Mouse (Mus musculus): ENCODE results near the gene Tead3. TPM values are rescaled to one million over a fixed set of nuclear protein-coding genes. Genes with fewer than 3 reads are reported as not detected.

Gene Tead3
- polyA plus RNA-seq (2015; fragmentation: Nextera tagmentation; extraction: Ambion mirVana), result 14.9 and 15.4 TPM in 2 replicates

DNA sequence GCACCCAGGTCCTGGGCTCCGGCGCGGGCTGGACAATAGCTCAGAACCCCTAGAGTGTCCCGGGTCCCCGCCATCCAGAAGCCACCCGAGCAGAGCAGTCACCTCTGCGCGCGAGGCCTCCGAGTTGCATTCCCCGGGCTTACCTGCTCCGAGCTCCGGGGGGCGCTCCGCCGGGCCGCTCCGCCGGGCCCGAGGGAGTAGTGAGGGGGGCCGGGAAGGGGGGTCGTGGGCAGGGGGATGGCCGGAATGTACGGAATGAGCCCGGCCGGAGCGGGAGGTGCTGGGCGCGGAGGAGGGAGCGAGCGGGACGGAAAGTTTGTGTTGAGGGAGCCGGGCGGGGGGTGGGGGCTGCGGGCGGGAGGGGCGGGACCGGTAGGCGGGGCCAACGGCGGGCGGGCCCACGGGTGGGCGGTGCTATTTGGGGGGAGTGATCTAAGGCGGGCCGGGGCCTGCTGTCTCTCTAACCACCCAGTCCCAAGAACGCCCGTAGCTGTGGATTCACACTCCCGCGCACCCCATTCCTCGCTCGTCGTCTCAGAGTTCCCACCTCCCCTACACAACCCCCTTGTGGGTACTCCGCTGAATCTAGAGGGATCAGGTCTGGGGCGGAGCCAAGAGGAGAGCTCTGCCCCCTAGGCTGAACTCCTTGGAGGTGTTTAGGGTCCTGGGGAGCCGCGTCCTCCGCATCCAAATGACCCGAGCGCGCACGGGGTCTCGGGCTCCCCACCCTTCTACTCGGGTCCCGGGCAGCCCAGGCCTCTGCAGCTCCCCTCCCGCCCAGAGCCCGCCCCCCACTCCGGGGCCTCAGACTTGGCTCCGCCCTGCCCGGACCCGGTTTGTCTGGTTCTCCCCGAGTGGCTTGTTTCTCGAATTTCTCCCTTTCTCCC lies at the start of gene Tead3:
Tead3 (minus strand) TSS at position 352 of the 887 bp plus-strand sequence.
- H3K27me3 ChIP-seq, result no peaks in the 10 kb centered on the region
- H3K27ac ChIP-seq, result peak within 1 kb of the TSS; percentile 98
- H3K4me3 ChIP-seq, result peak within 1 kb of the TSS; percentile 90
- no peaks in the 10 kb centered on the region for H3K36me3 ChIP-seq
- peak within 1 kb of the TSS; percentile 99 for H3K9ac ChIP-seq
- H3K9me3 ChIP-seq, result no peaks in the 10 kb centered on the region
- under 1% methylated on average over 51 of the region's 73 CpGs for WGBS
- peak within 1 kb of the TSS; percentile 93 for H3K4me2 ChIP-seq (replicated peaks)
- ATAC-seq (ENCODE audit: low FRiP score, low read depth), result peak; percentile 90
- peaks cover 50% of the 10 kb centered on the region for H3K4me1 ChIP-seq

GRCm38 (mm10) chr17:28394994-28395393 lies 44.4 kb upstream of the Tead3 start:
- Histone ChIP-seq H3K9me3 (no peaks in the 10 kb centered on the region), H3K36me3 (peaks cover 24% of the 10 kb centered on the region), H3K27me3 (no peaks in the 10 kb centered on the region), H3K4me3 (no peak overlapping the region), H3K27ac (no peak overlapping the region), H3K9ac (no peak overlapping the region), H3K4me1 (peaks cover 28% of the 10 kb centered on the region), H3K4me2 (replicated peaks) (no peak overlapping the region)
- WGBS, result 86% methylated on average over 7 of the region's 7 CpGs
- no peak for ATAC-seq (ENCODE audit: low FRiP score, low read depth)

DNA sequence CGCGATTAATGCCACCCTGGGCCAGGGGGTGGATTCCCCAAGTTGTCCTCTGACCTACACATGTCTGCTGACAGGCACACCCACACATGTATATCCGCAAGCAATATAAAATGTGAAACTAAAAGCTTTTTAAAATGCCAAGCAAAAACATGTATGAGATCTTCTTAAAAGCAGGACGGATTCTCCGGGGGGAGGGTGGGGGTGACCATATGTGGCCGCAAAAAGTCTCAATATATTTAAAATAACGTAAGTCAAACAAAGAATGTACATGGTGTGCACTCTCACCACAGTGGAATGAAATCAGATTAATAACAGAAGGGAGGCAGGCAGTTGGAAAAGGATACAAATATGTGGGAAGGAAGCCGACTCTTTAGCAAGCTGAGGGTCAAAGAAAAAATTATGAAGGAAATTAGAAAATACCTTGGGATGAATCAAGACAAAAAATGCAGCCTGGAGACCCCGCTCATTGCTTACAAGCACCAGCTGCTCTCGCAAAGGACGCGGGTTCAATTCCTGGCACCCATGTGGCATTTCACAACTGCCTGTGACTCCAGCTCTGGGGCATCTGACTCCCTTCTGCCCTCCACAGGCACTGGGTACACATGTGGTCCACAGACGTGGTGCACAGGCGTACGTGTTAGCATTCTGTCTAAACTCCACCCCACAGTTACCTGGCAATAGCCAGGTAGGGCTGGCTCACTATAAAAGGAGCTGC lies 43.6 kb upstream of the Tead3 start:
- H3K9ac ChIP-seq, result no peak overlapping the region
- peaks cover 28% of the 10 kb centered on the region for H3K4me1 ChIP-seq
- ATAC-seq (ENCODE audit: low FRiP score, low read depth), result no peak
- peaks cover 4% of the 10 kb centered on the region for H3K27me3 ChIP-seq
- no peaks in the 10 kb centered on the region for H3K9me3 ChIP-seq
- peaks cover 18% of the 10 kb centered on the region for H3K36me3 ChIP-seq
- no peak overlapping the region for H3K4me3 ChIP-seq
- WGBS, result 58% methylated on average over 15 of the region's 15 CpGs
- 0 out of 2 replicates have a peak overlapping the region, but pooled peaks have one; percentile 14 for H3K4me2 ChIP-seq (replicated peaks)
- H3K27ac ChIP-seq, result peak overlapping the region; percentile 59

DNA sequence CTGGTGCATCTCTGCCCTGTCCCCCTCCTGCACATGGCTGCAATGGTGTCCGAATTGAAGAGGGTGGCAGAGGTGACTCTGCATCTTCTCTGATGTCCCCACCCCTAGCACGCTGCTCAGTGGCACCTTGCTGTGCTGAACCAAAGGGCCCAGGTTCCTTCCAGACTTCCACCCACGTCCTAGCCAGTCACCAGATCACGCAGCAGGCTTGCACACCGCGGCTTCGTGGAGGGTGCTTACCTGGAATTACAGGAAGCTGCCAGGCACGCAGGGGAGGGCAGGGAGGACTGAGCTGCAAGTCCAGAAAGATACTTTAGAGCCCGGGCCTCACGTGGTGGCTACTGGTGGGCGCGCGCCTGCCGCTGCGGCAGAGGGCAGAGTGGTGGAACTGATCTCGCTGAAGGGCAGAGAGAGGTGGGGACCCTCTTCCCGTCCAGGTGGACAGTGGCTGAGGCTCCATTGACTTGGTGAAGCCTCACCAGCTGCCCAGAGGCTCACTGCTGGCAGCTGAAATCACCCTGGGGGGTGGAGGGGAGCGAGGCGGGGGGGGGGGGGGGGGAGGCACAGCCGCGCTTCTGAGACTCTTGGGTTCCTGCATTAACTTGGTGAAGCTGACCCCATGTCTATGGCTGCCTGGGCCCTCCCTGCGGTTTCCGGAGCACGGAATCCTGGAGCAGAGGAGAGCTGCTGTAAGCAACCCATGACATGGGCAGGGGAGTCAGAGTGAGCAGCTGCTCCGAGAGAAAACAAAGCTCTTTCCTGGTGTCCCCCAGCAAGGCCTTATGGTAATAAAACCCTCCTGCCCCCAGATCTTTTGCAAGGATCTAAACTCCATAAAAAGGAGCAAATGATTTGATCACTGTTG lies 41.2 kb upstream of the Tead3 start:
- H3K4me2 ChIP-seq (replicated peaks), result peak overlapping the region; percentile 51
- 0 out of 2 replicates have a peak, but pooled peaks have one; percentile 38 for ATAC-seq (ENCODE audit: low FRiP score, low read depth)
- no peaks in the 10 kb centered on the region for H3K9me3 ChIP-seq
- H3K4me1 ChIP-seq, result peaks cover 32% of the 10 kb centered on the region
- H3K4me3 ChIP-seq, result no peak overlapping the region
- H3K9ac ChIP-seq, result no peak overlapping the region
- no peaks in the 10 kb centered on the region for H3K36me3 ChIP-seq
- H3K27ac ChIP-seq, result no peak overlapping the region
- peaks cover 25% of the 10 kb centered on the region for H3K27me3 ChIP-seq
- 7% methylated on average over 21 of the region's 25 CpGs for WGBS

DNA sequence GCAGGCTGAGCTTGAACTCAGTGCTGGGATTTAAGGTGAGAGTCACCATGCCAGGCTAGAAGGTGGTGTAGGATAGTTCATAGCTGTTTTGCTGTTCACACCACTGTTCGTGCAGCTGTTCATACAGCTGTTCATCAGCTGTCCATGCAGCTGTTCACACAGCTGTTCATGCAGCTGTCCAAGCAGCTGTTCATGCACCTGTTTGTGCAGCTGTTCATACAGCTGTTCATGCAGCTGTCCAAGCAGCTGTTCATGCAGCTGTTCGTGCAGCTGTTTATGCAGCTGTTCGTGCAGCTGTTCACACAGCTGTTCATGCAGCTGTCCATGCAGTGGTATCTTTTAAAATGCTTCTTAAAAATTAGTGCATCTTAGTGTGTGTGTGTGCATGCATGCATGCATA lies 37.9 kb upstream of the Tead3 start:
- no peak overlapping the region for H3K9ac ChIP-seq
- H3K9me3 ChIP-seq, result no peaks in the 10 kb centered on the region
- H3K4me1 ChIP-seq, result peaks cover 22% of the 10 kb centered on the region
- peaks cover 35% of the 10 kb centered on the region for H3K27me3 ChIP-seq
- no peak for ATAC-seq (ENCODE audit: low FRiP score, low read depth)
- no peak overlapping the region for H3K27ac ChIP-seq
- H3K4me2 ChIP-seq (replicated peaks), result no peak overlapping the region
- H3K4me3 ChIP-seq, result no peak overlapping the region
- no peaks in the 10 kb centered on the region for H3K36me3 ChIP-seq
- 84% methylated on average over 3 of the region's 3 CpGs for WGBS

- ATAC-seq (ENCODE audit: low FRiP score, low read depth), result no peak
- H3K9me3 ChIP-seq, result no peaks in the 10 kb centered on the region
- peak overlapping the region; percentile 50 for H3K4me2 ChIP-seq (replicated peaks)
- no peak overlapping the region for H3K27ac ChIP-seq
- peak overlapping the region; percentile 27; the same call in 1 of the 2 replicates for H3K4me3 ChIP-seq
- WGBS, result 5% methylated on average over 23 of the region's 23 CpGs
- H3K27me3 ChIP-seq, result peaks cover 35% of the 10 kb centered on the region
- H3K4me1 ChIP-seq, result peaks cover 10% of the 10 kb centered on the region
- H3K9ac ChIP-seq, result peak overlapping the region; percentile 50
- no peaks in the 10 kb centered on the region for H3K36me3 ChIP-seq
Observed at GRCm38 (mm10) chr17:28386150-28386905, 35.7 kb upstream of the Tead3 start.

GRCm38 (mm10) chr17:28384298-28384697 lies 33.7 kb upstream of the Tead3 start:
- H3K27me3 ChIP-seq, result peaks cover 37% of the 10 kb centered on the region
- WGBS, result 70% methylated on average over 4 of the region's 4 CpGs
- H3K4me1 ChIP-seq, result peaks cover 10% of the 10 kb centered on the region

DNA sequence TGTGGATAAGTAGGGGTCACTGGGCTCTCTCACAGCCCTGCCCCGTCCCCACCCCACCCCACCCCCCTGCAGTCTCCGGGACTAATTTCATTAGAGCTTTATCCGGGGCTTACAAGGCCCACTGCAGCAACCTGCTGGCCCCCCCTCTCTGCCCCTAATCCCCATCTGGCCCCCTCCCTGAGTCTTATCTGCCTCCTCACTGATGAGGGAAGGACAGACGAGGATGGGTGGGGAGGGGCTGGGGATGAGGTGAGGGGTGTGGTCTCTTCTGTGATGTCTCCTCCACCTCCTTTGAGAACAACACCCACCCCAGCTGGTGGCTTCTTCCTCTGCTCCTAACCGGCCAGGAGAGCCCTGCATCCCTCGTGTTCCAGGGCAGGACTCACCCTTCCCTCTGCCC lies 29.6 kb upstream of the Tead3 start:
- no peak for ATAC-seq (ENCODE audit: low FRiP score, low read depth)
- Histone ChIP-seq H3K27ac (no peak overlapping the region), H3K36me3 (no peaks in the 10 kb centered on the region), H3K4me3 (no peak overlapping the region), H3K4me2 (replicated peaks) (no peak overlapping the region), H3K4me1 (no peaks in the 10 kb centered on the region), H3K9me3 (no peaks in the 10 kb centered on the region), H3K9ac (no peak overlapping the region), H3K27me3 (peaks cover 29% of the 10 kb centered on the region)
- WGBS, result 5% methylated on average over 6 of the region's 6 CpGs

More at GRCm38 (mm10) chr17:28384298-28384697, 33.7 kb upstream of the Tead3 start:
- no peak overlapping the region for H3K9ac ChIP-seq
- no peaks in the 10 kb centered on the region for H3K9me3 ChIP-seq
- ATAC-seq (ENCODE audit: low FRiP score, low read depth), result no peak
- no peak overlapping the region for H3K4me2 ChIP-seq (replicated peaks)
- no peak overlapping the region for H3K4me3 ChIP-seq
- H3K27ac ChIP-seq, result no peak overlapping the region
- H3K36me3 ChIP-seq, result no peaks in the 10 kb centered on the region

DNA sequence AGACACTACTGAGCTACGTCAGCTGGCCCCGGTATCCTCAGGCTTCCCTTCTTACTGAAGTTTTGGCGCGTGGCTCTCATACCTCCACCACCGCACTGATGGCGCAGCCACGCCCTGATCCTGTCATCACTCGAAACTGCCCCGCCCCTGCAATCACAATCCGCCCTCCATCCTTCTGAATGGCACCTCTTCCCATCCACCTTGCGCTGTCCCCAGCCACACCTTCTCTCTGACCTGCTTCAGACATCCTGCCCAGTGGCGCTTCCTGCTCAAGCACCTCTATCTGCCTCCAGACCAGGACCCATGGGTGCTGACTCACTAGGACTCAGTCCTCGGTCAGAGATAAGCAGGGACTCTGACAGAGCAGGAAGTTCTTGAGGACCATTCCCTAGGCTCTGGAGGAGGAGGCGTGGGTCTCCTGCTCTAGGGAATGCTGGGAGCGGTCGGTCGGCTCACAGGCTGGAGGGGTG lies 25.0 kb upstream of the Tead3 start:
- Histone ChIP-seq H3K4me1 (no peaks in the 10 kb centered on the region), H3K27ac (no peak overlapping the region), H3K9me3 (no peaks in the 10 kb centered on the region), H3K27me3 (peaks cover 49% of the 10 kb centered on the region), H3K9ac (no peak overlapping the region), H3K4me3 (no peak overlapping the region), H3K36me3 (no peaks in the 10 kb centered on the region), H3K4me2 (replicated peaks) (no peak overlapping the region)
- 8% methylated on average over 17 of the region's 17 CpGs for WGBS
- ATAC-seq (ENCODE audit: low FRiP score, low read depth), result no peak

DNA sequence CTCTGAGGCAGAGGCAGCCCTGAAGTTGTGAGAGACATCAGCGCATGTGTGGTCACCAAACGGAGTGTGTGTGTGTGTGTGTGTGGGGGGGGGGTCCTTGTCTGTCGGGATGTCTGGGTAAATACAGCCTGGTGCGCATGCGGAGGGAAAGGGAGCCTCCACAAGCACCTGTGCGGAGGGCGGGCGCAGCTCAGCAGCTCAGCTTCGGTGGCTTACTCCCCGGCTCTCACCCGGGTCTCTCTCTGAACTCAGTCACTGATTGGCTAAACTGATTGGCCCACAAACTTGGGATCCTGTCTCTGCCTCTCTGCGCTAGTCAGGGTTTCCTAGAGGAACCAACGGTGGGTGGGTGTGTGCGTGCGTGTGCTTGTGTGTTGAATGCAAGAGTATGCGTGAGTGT lies 23.9 kb upstream of the Tead3 start:
- Histone ChIP-seq H3K4me1 (no peaks in the 10 kb centered on the region), H3K27me3 (peaks cover 45% of the 10 kb centered on the region), H3K36me3 (no peaks in the 10 kb centered on the region), H3K27ac (no peak overlapping the region), H3K9ac (no peak overlapping the region), H3K4me3 (no peak overlapping the region), H3K4me2 (replicated peaks) (no peak overlapping the region), H3K9me3 (no peaks in the 10 kb centered on the region)
- WGBS, result 15% methylated on average over 16 of the region's 16 CpGs
- no peak for ATAC-seq (ENCODE audit: low FRiP score, low read depth)

GRCm38 (mm10) chr17:28373821-28374220 lies 23.2 kb upstream of the Tead3 start:
- no peaks in the 10 kb centered on the region for H3K36me3 ChIP-seq
- peaks cover 45% of the 10 kb centered on the region for H3K27me3 ChIP-seq
- H3K4me1 ChIP-seq, result no peaks in the 10 kb centered on the region
- H3K4me2 ChIP-seq (replicated peaks), result no peak overlapping the region
- H3K9ac ChIP-seq, result no peak overlapping the region
- H3K9me3 ChIP-seq, result no peaks in the 10 kb centered on the region
- WGBS, result 15% methylated on average over 10 of the region's 10 CpGs
- no peak overlapping the region for H3K27ac ChIP-seq
- no peak for ATAC-seq (ENCODE audit: low FRiP score, low read depth)
- H3K4me3 ChIP-seq, result no peak overlapping the region
